Mouse (Mus musculus) hindlimb bud, embryonic 11.5 days (tissue): Measurements from ENCODE around the gene Mlkl.
"Not testable (repeated sequence)": the region's sequence is repeated elsewhere in the genome, so short reads cannot be mapped to it uniquely, and the experiment has no call there.

Experiments used
- DNase-seq: peaks from one replicate; pipeline ENCODE4 v3.0.0-alpha.2; 2012; ENCODE audit warnings: low read depth, low spot score; ENCODE audit errors: extremely low spot score

Gene Mlkl

DNA sequence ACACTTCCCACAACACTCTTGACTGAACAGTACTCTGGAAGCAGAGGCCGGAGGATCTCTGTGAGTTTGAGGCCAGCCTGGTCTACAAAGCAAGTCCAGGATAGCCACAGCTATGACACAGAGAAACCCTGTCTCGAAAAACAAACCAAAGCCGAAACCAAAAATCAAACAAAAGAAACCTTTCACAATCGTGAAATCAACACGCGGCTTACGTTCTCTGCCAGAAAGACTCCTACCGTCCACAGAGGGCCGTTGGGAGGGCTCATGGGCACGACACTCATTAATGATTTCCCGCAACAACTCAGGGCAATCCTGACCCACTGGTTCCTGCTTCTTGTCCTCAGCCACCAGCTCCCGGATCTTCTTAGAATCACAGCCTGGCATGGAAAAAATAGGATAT is 23.2 kb downstream of the Mlkl start:
- DNase-seq, result no peak

GRCm38 (mm10) chr8:111313961-111314360 is 24.0 kb downstream of the Mlkl start:
- DNase-seq, result not testable (repeated sequence)

GRCm38 (mm10) chr8:111312758-111313162 is 25.2 kb downstream of the Mlkl start:
- no peak for DNase-seq

- DNase-seq, result not testable (repeated sequence)
These were observed 28.0 kb downstream of the Mlkl start for GRCm38 (mm10) chr8:111310006-111310405.

DNA sequence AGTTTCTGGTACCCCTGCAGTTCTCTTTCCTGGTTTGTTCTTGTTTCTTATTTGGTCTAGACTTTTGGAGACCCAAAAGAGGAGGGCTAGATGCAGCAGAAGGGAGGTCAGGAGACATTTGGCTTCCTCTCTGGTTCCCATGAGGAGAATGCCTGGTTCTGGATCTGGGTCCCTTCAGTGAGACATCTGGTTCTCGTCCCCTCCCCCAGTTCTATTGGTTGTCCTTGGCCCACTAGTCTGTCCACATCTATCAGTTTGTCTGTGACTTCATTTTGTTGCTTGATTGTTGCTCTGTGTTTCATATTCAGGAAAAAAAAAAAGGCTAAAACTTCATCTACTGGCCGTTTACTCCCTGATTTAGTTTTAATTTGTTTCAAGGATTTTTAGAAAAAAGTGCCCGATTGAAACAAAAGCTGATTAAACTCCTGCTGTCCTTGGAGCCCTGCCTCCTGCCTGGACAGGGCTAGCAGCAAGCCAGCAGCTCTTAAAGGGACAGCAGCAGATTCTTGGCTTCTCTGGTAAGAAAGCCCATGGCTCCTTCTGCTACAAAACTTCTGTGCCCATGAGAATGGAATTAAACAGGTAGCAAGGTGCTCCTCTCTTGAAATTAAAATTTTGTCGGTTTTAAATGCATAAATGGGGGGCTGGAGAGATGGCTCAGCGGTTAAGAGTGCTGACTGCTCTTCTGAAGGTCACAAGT is 32.8 kb downstream of the Mlkl start:
- no peak for DNase-seq

- DNase-seq, result no peak
These were observed 33.6 kb downstream of the Mlkl start for GRCm38 (mm10) chr8:111304359-111304758.

DNA sequence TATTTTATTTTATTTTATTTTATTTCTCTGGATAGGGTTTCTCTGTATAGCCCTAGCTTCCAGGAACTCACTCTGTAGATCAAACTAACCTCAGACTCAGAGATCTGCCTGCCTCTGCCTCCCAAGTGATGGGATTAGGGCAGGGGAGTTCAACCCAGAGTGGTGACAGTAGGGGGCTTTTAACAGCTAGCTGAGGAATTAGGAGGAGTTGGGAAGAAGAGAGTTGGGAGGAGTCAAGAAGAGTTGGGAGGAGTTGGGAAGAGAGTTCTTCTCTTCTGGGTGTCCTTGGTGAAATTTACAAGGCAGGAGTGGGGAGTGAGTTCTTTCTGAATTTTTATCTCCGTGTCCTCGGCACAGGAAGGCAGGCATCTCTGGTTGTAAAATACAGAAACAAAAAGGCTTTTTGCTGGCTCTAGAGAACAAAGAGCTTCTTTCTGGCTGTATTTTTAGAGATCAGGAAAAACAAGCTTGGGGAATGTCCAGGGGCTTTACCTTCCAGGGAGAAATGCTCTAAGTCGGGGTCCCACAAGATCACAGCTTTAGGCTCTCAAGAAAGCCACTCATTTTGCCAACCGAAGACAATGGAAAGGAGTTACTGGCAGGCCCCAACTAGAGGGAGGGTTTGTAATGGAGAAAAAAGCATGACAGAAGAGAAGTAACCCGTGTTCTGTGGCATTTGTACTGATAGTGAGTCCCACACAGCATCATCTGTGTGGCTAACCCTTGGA is 34.7 kb downstream of the Mlkl start:
- DNase-seq, result not testable (repeated sequence)

GRCm38 (mm10) chr8:111300597-111301546 is 37.1 kb downstream of the Mlkl start:
- DNase-seq, result no peak

DNA sequence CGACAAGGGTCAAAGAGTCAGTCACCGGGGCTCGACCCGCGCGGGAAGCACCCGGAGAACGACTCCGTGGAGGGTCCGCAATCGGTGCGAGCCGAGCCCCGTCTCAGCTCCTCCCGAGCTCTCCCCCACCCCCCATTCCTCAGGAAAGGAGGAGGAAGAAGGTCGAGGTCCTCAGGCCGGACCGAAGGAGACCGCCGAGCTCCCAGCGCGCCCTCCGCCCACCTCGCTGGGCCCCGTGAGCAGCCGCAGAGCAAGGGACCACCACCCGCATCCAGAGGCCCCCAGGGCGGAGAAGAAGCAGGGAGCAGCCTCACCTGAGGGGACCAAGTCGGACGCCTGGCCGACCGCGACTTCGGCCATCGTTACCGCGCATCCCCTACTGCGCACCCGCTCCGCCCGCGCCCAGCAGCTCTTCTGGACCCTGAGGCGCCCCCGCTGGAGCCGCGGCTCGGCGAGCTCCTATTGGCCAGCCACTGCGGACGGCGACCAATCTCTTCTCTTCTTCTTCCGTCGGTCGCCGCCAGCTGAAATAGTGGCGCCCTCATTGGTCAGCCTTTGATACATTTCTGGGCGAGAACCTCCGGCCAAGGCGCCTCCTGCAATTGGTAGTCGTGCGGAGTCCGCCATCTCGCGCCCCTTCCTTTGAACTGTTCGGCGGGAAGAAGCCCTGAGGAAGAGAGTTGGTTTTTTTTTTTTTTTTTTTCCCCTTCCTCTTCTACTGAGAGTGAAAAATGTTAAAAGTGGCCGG is 38.0 kb downstream of the Mlkl start, which contains the start of gene Rfwd3:
Rfwd3 (minus strand) TSS at position 402 of the 748 bp plus-strand sequence.
- DNase-seq, result peak; percentile 86

- DNase-seq, result no peak
These were observed 38.6 kb downstream of the Mlkl start for GRCm38 (mm10) chr8:111299363-111299820.

GRCm38 (mm10) chr8:111298011-111298410 is 40.0 kb downstream of the Mlkl start:
- no peak for DNase-seq

GRCm38 (mm10) chr8:111291733-111292132 is 46.2 kb downstream of the Mlkl start:
- DNase-seq, result no peak

DNA sequence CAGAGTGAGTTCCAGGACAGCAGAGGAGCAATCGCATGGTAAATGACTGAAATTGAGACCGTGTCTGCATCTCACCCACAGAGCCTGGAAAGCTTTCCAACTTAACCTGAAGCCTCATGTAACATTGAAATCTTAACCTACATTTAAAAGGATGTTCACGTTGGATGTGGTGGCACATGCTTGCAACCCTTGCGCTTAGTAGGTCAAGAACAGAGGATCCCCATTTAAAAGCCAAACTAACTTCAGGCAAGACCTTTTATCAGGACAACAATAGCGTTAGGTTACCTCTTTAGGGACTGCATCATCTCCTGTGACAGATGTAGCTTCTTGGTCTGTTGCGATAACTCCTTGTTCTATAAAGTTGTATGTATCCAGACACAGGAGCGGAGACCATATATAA is 47.4 kb downstream of the Mlkl start:
- DNase-seq, result no peak

DNA sequence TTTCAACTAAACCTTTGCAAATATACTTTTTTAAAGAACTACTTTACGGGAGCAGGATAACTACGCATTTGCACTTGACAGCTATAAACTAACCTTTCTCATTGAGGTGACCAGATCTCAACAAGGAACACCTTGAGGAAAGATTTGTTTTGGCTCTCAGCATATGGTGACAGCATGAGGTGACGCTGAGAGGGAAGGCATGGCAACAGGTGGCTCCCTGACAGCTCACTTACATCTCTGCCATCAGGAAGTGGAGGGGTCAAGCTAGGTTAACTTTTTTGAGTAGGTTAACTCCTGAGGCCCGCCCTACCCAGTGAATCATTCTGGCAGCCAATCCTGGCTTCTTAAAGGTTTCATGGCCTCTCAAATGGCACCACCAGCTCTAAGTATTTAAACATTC is 52.4 kb downstream of the Mlkl start:
- no peak for DNase-seq

- DNase-seq, result no peak
These were observed 55.9 kb downstream of the Mlkl start for GRCm38 (mm10) chr8:111282093-111282492.

- DNase-seq, result no peak
These were observed 69.7 kb downstream of the Mlkl start for GRCm38 (mm10) chr8:111268277-111268676.

DNA sequence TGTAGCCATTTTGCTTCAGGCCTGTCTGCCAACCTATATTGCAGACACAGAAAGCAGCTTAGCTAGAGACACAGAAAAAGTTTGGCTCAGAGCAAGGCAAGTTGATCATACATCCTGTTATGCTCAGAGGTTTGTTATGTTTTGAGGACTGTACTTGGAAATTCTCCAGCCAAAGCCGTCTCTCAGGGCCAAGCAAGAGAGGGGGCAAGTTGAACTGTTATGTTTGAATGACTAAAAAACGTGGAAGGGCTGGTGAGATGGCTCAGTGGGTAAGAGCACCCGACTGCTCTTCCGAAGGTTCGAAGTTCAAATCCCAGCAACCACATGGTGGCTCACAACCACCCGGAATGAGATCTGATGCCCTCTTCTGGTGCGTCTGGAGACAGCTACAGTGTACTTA is 71.8 kb downstream of the Mlkl start:
- not testable (repeated sequence) for DNase-seq

DNA sequence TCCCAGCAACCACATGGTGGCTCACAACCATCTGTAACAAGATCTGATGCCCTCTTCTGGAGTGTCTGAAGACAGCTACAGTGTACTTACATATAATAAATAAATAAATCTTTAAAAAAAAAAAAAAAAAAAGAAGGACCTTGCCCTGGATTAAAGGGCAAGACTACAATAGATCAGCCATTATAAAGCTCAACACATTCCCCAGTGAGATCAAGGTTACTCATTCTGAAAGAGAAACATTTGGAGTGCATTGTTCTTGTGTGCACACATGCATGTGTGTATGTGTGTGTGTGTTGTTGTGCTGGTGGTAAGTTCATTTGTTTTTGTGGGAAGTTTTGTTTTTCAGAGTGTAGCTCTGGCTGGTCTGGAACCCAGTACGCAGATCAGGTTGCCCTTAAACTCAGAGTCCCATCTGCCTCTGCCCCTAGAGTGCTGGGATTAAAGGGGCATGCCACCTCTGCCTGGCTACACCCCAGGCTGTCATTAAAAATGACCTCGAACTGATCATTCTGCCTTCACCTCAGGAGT is 73.2 kb downstream of the Mlkl start:
- no peak for DNase-seq

DNA sequence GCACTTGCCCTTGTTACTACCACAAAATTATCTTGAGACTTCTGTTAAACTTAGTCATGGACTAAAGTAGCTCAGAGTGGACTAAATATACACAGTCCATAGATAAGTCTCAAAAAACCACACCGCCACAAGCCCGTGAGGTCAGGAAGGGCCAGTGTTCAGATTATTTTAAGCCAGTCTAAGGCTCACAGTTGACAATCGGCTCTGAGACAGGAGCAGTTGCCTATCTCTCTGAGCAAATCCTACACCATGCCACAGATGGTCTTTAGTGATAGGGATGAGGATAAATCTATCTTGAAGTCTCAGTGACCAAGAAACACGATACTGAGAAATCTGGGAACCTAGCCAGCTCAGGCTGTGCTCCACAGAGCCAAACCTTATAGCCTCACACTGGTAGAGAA is 76.0 kb downstream of the Mlkl start:
- DNase-seq, result no peak
